Mouse (Mus musculus) ES-E14 (cell line): ENCODE data around the gene Doxl2. TPM values are rescaled to one million over a fixed set of nuclear protein-coding genes. Genes with fewer than 3 reads are reported as not detected.

Experiments used
- DNase-seq: peaks from one replicate; pipeline ENCODE4 v3.0.0-alpha.2; 2013; ENCODE audit warnings: low read depth, low spot score
- H3K27ac ChIP-seq: 2 replicates; pipeline ENCODE4 v1.5.1; 2012; ENCODE audit warnings: low read depth, mild to moderate bottlenecking, low read length, moderate library complexity, mixed read lengths; ENCODE audit not compliant: poor library complexity, insufficient read depth, severe bottlenecking
- H3K36me3 ChIP-seq: 2 replicates; pipeline ENCODE4 v1.6.1; 2012; ENCODE audit warnings: mild to moderate bottlenecking, low read length, moderate library complexity, mixed read lengths; ENCODE audit not compliant: control insufficient read depth, poor library complexity, insufficient read depth, severe bottlenecking
- H3K4me1 ChIP-seq, 2 experiments: fragments of 150-350 bp in 1 of 2; sonication (generic) in 1 of 2; 2 replicates each; pipeline ENCODE4 v1.6.1; 2012; ENCODE audit warnings: low read length in 2 of 2, mild to moderate bottlenecking in 1 of 2, mixed read lengths in 1 of 2; ENCODE audit not compliant: control insufficient read depth in 2 of 2, insufficient read depth in 2 of 2, poor library complexity in 1 of 2
- H3K4me3 ChIP-seq, 2 experiments: fragments of 150-350 bp in 1 of 2; sonication (generic) in 1 of 2; 2 replicates each; pipeline ENCODE4 v1.5.1; 2012; ENCODE audit warnings: low read length in 2 of 2, low read depth in 1 of 2, mild to moderate bottlenecking in 1 of 2, mixed read lengths in 1 of 2; ENCODE audit not compliant: insufficient read depth in 1 of 2, poor library complexity in 1 of 2, severe bottlenecking in 1 of 2
- H3K9ac ChIP-seq: 2 replicates; pipeline ENCODE4 v1.6.1; 2012; ENCODE audit warnings: low read depth, mild to moderate bottlenecking, low read length, mixed read lengths; ENCODE audit not compliant: poor library complexity, insufficient read depth, severe bottlenecking
- H3K9me3 ChIP-seq: fragments of 150-350 bp; sonication (generic); 2 replicates; pipeline ENCODE4 v1.6.1; 2012; ENCODE audit warnings: low read depth, mild to moderate bottlenecking, low read length; ENCODE audit not compliant: control insufficient read depth, insufficient read depth
- CHD2 ChIP-seq: IDR thresholded peaks from 2 replicates; pipeline ENCODE4 v1.6.1; 2014; ENCODE audit warnings: mild to moderate bottlenecking, low read depth, low read length, inconsistent platforms
- HCFC1 ChIP-seq: IDR thresholded peaks from 2 replicates; pipeline ENCODE4 v1.6.1; 2012; ENCODE audit warnings: low read length, inconsistent platforms, borderline replicate concordance; ENCODE audit not compliant: insufficient read depth
- MAFK ChIP-seq: IDR thresholded peaks from 2 replicates; pipeline ENCODE4 v1.6.1; 2014; ENCODE audit warnings: mild to moderate bottlenecking, low read depth, low read length, inconsistent platforms; ENCODE audit not compliant: insufficient read depth
- ZC3H11A ChIP-seq: IDR thresholded peaks from 2 replicates; pipeline ENCODE4 v1.6.1; 2012; ENCODE audit warnings: low read depth, mild to moderate bottlenecking, inconsistent platforms, low read length, borderline replicate concordance
- ZNF384 ChIP-seq: IDR thresholded peaks from 2 replicates; pipeline ENCODE4 v1.6.1; 2012; ENCODE audit warnings: low read depth, low read length, inconsistent platforms
- in situ Hi-C, 2 experiments: fragments of 600-800 bp; cut with MboI; formaldehyde crosslinking; loops; one replicate each; pipeline ENCODE4 v1.15.1; 2025; ENCODE audit warnings: low sequenced_read_pairs in 2 of 2, inconsistent platforms in 1 of 2; ENCODE audit not compliant: unreplicated experiment in 2 of 2
- total RNA-seq: library from RNA; depleted of rRNA; stranded (reverse); fragments of 300-350 nt; gene quantifications from 2 replicates; pipeline ENCODE4 v1.2.3, GENCODE M21; 2012

Gene Doxl2
- total RNA-seq, 1 experiment, result 0.13 TPM

DNA sequence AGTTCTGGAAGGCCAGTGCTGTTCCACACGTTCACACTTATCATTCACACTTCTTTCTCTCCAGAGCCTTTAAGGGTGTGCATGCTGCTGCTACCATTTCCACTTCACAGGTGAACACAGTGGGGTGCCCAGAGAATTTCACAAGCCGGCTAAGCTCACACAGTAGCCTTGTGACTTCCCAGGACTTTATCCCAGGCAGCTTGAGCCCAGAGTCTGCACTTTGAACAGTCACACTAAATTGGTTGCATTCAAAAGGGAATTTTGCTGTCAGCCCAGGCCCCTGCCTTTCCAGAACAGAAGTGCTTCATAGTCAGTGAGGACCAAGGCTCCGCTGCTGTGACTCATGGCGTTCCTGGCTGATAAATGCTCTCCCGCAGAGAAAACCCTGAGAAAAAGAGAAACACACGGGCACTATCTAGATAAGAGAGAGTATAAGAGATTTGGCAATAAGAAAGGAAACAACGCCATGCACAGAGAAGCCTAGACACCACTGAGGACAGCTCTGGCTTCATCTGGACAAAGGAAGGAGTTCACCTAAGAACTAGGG is 11.8 kb downstream of the Doxl2 start, which contains the start of gene Svs1:
TSS of gene Svs1 (plus strand) at position 418 of the 547 bp plus-strand sequence.
- no peak for TF ChIP-seq MAFK
- TF ChIP-seq ZNF384, result no peak
- no peak for TF ChIP-seq CHD2
- TF ChIP-seq HCFC1, result no peak
- TF ChIP-seq ZC3H11A, result no peak
- Histone ChIP-seq H3K9me3 (no peaks in the 10 kb centered on the region), H3K27ac (no peak within 1 kb of the TSS), H3K9ac (no peak within 1 kb of the TSS), H3K4me1 (no peaks in the 10 kb centered on the region), H3K4me3 (no peak within 1 kb of the TSS), H3K36me3 (no peaks in the 10 kb centered on the region)
- no peak for DNase-seq
- in situ Hi-C loops, result no loop called here

DNA sequence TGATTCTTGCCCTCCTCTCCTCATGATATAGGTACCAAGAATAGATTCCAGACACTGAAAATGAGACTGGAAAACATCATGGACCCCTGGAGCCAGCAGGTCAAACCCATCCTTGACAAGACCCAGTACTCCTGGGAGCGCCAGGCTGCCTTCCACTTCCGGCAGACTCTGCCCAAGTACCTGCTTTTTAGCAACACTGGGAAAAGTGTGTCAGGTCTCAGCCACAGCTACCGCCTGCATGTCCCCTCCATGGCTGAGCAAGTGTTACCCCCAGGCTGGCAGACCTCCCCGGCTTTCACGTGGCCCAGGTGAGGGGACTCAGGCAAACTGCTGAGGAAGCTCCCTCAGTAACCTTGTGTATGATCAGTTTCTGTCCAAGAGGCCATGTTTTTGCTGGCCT is 15.2 kb downstream of the Doxl2 start:
- in situ Hi-C loops, result no loop called here
- TF ChIP-seq MAFK (no peak), HCFC1 (no peak), ZNF384 (no peak), ZC3H11A (no peak), CHD2 (no peak)

DNA sequence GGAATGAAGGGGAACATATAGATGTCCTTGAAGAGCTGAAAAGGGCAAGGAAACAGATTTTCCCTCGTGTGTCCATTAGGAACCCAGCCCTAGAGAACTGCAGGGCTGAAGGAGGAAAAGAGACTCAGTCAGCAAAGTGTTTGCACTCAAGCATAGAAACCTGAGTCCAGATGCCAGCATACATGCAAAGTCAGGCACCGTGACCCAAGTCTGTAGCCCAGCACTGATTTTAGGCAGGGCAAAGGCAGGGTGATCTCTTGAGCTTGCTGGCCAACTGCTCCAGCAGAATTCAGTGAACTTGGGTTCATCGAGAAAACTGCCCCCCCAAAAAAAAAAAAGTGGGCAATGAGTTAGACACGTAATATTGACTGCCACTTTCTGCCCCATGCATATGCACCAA is 17.2 kb downstream of the Doxl2 start:
- in situ Hi-C loops, result no loop called here
- DNase-seq, result no peak

More for the DNA sequence above, 15.2 kb downstream of the Doxl2 start:
- no peak overlapping the region for H3K27ac ChIP-seq
- no peak overlapping the region for H3K4me3 ChIP-seq
- H3K4me1 ChIP-seq, result no peaks in the 10 kb centered on the region
- H3K36me3 ChIP-seq, result no peaks in the 10 kb centered on the region
- DNase-seq, result no peak
- H3K9me3 ChIP-seq, result no peaks in the 10 kb centered on the region
- no peak overlapping the region for H3K9ac ChIP-seq

DNA sequence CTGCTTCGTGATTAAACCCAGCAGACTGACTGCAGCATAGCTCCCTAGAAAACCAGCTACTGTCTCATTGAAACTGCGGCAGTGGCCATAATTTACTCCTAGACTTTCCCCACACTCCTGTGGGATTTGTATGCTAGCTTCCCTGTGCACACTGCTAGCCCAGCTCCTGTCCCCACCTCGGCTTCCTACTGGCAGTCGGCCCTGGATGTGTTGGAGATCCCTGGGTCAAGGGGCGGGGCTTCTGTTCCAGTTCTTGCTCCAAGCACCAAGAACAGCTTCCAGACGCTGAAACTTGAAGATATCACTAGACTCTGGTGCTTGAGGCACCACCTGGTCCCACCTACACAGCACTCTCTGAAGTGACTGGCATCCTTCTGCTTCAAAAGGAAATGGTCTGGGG is 23.4 kb downstream of the Doxl2 start:
- TF ChIP-seq MAFK (no peak), ZNF384 (no peak), CHD2 (no peak), ZC3H11A (no peak), HCFC1 (no peak)
- in situ Hi-C loops, result no loop called here
- Histone ChIP-seq H3K36me3 (no peaks in the 10 kb centered on the region), H3K27ac (no peak overlapping the region), H3K4me1 (no peaks in the 10 kb centered on the region), H3K9me3 (no peaks in the 10 kb centered on the region), H3K4me3 (no peak overlapping the region), H3K9ac (no peak overlapping the region)
- DNase-seq, result no peak

More for the DNA sequence above, 17.2 kb downstream of the Doxl2 start:
- TF ChIP-seq HCFC1 (no peak), MAFK (no peak), ZNF384 (no peak), ZC3H11A (no peak), CHD2 (no peak)
- H3K27ac ChIP-seq, result no peak overlapping the region
- no peak overlapping the region for H3K4me3 ChIP-seq
- no peaks in the 10 kb centered on the region for H3K36me3 ChIP-seq
- no peak overlapping the region for H3K9ac ChIP-seq
- no peaks in the 10 kb centered on the region for H3K4me1 ChIP-seq
- no peaks in the 10 kb centered on the region for H3K9me3 ChIP-seq

DNA sequence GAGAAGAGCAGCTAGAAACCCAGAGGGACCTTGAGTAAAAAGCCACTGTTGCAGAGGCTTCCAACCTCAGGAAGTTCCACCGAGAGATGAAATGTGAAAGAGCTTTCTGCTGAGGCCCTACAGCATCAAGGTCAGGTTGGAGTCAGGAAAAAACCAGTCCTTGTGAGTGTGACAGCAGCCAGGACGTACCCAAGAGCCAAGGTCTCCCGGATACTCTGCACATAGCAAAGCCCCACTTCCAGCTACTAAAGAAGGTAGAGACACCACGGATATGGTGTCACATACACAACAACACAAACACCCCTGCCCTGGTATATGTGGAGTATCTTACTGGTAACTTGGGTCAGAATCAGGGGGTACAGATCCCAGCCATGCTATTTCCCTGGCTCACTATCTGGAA is 24.0 kb downstream of the Doxl2 start:
- H3K9me3 ChIP-seq, result no peaks in the 10 kb centered on the region
- in situ Hi-C loops, result no loop called here
- no peaks in the 10 kb centered on the region for H3K4me1 ChIP-seq
- H3K4me3 ChIP-seq, result no peak overlapping the region
- H3K9ac ChIP-seq, result no peak overlapping the region
- DNase-seq, result no peak
- no peaks in the 10 kb centered on the region for H3K36me3 ChIP-seq
- no peak overlapping the region for H3K27ac ChIP-seq
- no peak for TF ChIP-seq CHD2
- no peak for TF ChIP-seq MAFK
